Mouse (Mus musculus) hindbrain, embryonic 13.5 days (tissue): ENCODE results near the gene Anks1. TPM values are rescaled to one million over a fixed set of nuclear protein-coding genes. Genes with fewer than 3 reads are reported as not detected.
A peak's percentile ranks its signal among the peaks of the same experiment; 100 is the strongest.

Experiments used
- ATAC-seq: fragments of 200-750 bp; cut with Nextera tagmentation; 2 replicates; pipeline ENCODE4 v1.8.0; 2017; ENCODE audit warnings: moderate TSS enrichment; ENCODE audit not compliant: low FRiP score
- H3K27ac ChIP-seq: fragments of 300-500 bp; sonication (generic); 2 replicates; pipeline ENCODE4 v1.5.1; 2015; ENCODE audit warnings: inconsistent platforms, mild to moderate bottlenecking, moderate library complexity
- H3K27me3 ChIP-seq: fragments of 300-500 bp; sonication (generic); 2 replicates; pipeline ENCODE4 v1.6.1; 2015; ENCODE audit warnings: mild to moderate bottlenecking, inconsistent platforms
- H3K36me3 ChIP-seq: fragments of 300-500 bp; sonication (generic); 2 replicates; pipeline ENCODE4 v1.6.1; 2015; ENCODE audit warnings: mild to moderate bottlenecking, inconsistent platforms
- H3K4me1 ChIP-seq: fragments of 300-500 bp; sonication (generic); replicated peaks from 2 replicates; pipeline ENCODE4 v1.6.1; 2015; ENCODE audit warnings: inconsistent platforms
- H3K4me2 ChIP-seq: fragments of 300-500 bp; sonication (generic); 2 replicates; pipeline ENCODE4 v1.6.1; 2015; ENCODE audit warnings: inconsistent platforms, mild to moderate bottlenecking, moderate library complexity
- H3K4me3 ChIP-seq: fragments of 300-500 bp; sonication (generic); 2 replicates; pipeline ENCODE4 v1.5.1; 2015; ENCODE audit warnings: mild to moderate bottlenecking, inconsistent platforms
- H3K9ac ChIP-seq: fragments of 300-500 bp; sonication (generic); 2 replicates; pipeline ENCODE4 v1.6.1; 2015; ENCODE audit warnings: mild to moderate bottlenecking, inconsistent platforms
- H3K9me3 ChIP-seq: fragments of 300-500 bp; sonication (generic); 2 replicates; pipeline ENCODE4 v1.6.1; 2016; ENCODE audit warnings: inconsistent platforms
- WGBS: fragments of 180-500 bp; shearing (Covaris S2); methylation state at CpG from one replicate; pipeline ENCODE4 v1.1.7; 2015; 5-methylcytosine and 5-hydroxymethylcytosine counted together
- polyA plus RNA-seq: library from polyadenylated mRNA; unstranded; fragments of >200 nt; fragmentation: Nextera tagmentation; extraction: Ambion mirVana; gene quantifications from 2 replicates; pipeline ENCODE4 v1.2.1, GENCODE M21; 2015

Gene Anks1
- 58.6 and 75.2 TPM in 2 replicates for polyA plus RNA-seq

DNA sequence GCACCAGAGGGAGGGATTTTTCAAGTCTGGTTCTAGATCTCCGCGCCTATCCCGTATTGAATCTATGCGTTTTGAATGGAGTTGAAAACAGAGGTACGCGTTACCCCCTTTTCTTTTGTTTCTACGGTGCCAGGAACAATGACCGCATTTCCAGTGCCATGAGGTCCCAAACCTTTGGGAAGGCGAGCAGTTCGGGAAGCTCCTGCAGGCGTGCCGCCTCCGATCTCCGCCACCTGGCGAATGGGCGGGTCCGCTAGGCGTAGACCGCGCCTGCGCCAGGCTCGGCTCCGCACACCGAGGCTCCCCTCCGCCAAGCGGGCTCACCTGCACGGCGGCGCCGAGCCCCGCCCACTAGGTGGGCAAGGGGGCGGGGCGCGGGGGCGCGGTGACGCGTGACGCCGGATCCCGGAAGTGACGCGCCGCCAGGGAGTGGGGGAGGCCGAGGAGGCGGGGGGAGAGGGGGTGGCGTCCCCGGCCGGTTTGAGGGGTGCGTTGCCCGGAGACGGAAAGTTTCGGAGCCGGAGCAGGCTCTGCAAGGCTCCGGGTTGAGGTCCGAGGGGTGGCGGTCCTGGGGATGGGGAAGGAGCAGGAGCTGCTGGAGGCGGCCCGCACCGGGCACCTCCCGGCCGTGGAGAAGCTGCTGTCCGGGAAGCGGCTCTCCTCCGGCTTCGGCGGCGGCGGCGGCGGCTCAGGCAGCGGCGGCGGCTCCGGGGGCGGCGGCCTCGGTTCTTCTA lies at the start of gene Anks1:
Gene Anks1, plus strand, starts transcription at position 419 of the 734 bp plus-strand sequence.
- Histone ChIP-seq H3K4me3 (peak within 1 kb of the TSS; percentile 96), H3K27me3 (no peaks in the 10 kb centered on the region), H3K27ac (peak within 1 kb of the TSS; percentile 93), H3K4me2 (peak within 1 kb of the TSS; percentile 87), H3K9me3 (no peaks in the 10 kb centered on the region), H3K36me3 (peaks cover 14% of the 10 kb centered on the region), H3K9ac (peak within 1 kb of the TSS; percentile 93), H3K4me1 (peaks cover 58% of the 10 kb centered on the region)
- 1% methylated on average over 76 of the region's 78 CpGs for WGBS
- ATAC-seq, result peak; percentile 87

DNA sequence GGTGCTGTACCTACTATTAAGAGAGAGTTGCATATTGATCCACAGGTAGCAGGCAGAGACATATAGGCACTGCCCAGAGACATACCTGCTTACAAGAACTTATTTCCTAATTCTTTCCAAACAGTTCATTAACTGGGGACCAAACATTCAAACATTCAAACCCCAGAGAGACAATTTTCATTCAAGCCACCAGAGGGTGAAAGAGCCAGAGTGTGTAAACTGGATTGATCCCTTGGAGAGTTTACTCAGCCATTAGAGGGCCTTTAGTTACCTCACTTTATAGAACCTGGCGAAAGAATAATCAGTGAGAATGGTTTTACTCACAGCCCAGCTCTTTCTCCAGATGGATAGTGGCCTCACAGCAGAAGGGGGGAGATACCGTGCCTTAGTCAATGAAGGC lies 43.6 kb upstream of the Anks1 start:
- 87% methylated on average over 2 of the region's 2 CpGs for WGBS
- H3K9me3 ChIP-seq, result no peaks in the 10 kb centered on the region
- no peaks in the 10 kb centered on the region for H3K36me3 ChIP-seq
- H3K27me3 ChIP-seq, result no peaks in the 10 kb centered on the region
- ATAC-seq, result no peak
- H3K4me1 ChIP-seq, result peaks cover 7% of the 10 kb centered on the region; the same call in 1 of the 2 replicates
- no peak overlapping the region for H3K9ac ChIP-seq
- H3K27ac ChIP-seq, result no peak overlapping the region
- H3K4me2 ChIP-seq, result no peak overlapping the region
- no peak overlapping the region for H3K4me3 ChIP-seq

DNA sequence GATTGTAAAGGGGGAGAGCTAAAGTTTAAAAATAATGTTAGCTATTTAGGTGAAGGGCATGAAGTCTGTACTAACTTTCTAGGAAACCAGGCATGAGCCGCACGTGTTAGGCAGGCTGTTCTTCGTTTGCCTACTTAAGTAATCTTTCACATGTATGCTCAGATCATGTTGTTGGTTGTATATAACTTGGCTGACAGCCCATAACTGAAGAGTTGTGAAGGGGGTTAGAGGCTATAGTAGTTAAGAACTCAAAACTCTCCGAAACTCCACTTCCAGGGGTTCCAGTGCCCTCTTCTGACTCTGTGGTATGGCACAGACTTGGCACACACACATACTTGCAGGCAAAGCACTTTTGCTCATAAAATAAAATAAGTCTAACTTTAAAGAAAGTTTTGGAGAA lies 42.4 kb upstream of the Anks1 start:
- H3K9ac ChIP-seq, result no peak overlapping the region
- no peaks in the 10 kb centered on the region for H3K9me3 ChIP-seq
- no peak for ATAC-seq
- 0 out of 2 replicates have a peak, but pooled peaks cover 5% of the 10 kb centered on the region for H3K4me1 ChIP-seq
- no peak overlapping the region for H3K27ac ChIP-seq
- WGBS, result 89% methylated on average over 4 of the region's 4 CpGs
- H3K36me3 ChIP-seq, result no peaks in the 10 kb centered on the region
- H3K27me3 ChIP-seq, result no peaks in the 10 kb centered on the region
- H3K4me3 ChIP-seq, result no peak overlapping the region
- no peak overlapping the region for H3K4me2 ChIP-seq

DNA sequence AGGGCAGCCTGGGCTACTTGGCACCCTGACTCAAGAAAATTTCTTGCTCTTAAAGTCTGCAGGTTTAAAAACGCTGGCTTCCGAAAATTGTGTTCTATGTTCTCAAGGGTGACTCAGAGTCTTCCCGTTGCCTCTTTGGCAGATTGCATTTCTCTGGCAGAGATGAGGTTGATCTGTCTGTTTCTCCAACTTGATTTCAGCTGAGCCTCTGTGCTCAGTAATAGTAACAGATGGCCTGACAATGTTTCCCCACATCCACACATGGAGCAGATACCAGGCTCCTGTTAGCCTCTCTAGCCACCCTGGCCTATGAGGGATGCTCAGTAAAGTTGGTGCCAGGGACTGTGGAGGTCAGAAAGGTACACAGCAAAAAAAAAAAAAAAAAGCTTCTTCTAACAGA lies 37.3 kb upstream of the Anks1 start:
- H3K9ac ChIP-seq, result no peak overlapping the region
- ATAC-seq, result no peak
- WGBS, result 93% methylated on average over 3 of the region's 3 CpGs

DNA sequence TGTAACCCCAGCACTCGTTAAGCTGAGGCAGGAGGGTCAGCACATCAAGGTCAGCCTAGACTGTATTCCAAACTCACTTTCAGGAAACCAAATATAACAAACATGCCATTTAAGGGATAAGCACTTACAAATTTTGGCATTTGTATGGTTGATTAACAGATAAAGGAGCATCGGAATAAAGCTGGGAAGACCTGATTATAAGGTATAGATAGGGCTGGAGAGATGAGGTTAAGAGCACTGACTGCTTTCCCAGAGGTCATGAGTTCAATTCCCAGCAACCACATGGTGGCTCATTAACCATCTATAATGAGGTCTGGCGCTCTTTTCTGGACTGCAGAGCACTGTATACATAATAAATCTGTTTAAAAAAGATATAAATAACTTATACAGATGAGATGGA lies 35.5 kb upstream of the Anks1 start:
- no peak overlapping the region for H3K4me3 ChIP-seq
- H3K27me3 ChIP-seq, result no peaks in the 10 kb centered on the region
- H3K4me1 ChIP-seq, result no peaks in the 10 kb centered on the region
- no peaks in the 10 kb centered on the region for H3K9me3 ChIP-seq
- no peak for ATAC-seq
- H3K27ac ChIP-seq, result no peak overlapping the region
- peaks cover 4% of the 10 kb centered on the region for H3K36me3 ChIP-seq
- H3K9ac ChIP-seq, result peak overlapping the region; percentile 29; the same call in 1 of the 2 replicates
- WGBS, result 74% methylated on average over 3 of the region's 3 CpGs
- H3K4me2 ChIP-seq, result no peak overlapping the region

More for the DNA sequence above, 37.3 kb upstream of the Anks1 start:
- no peaks in the 10 kb centered on the region for H3K36me3 ChIP-seq
- H3K4me1 ChIP-seq, result 0 out of 2 replicates have a peak, but pooled peaks cover 4% of the 10 kb centered on the region
- H3K4me3 ChIP-seq, result no peak overlapping the region
- no peak overlapping the region for H3K27ac ChIP-seq
- no peaks in the 10 kb centered on the region for H3K9me3 ChIP-seq
- no peaks in the 10 kb centered on the region for H3K27me3 ChIP-seq
- H3K4me2 ChIP-seq, result no peak overlapping the region

DNA sequence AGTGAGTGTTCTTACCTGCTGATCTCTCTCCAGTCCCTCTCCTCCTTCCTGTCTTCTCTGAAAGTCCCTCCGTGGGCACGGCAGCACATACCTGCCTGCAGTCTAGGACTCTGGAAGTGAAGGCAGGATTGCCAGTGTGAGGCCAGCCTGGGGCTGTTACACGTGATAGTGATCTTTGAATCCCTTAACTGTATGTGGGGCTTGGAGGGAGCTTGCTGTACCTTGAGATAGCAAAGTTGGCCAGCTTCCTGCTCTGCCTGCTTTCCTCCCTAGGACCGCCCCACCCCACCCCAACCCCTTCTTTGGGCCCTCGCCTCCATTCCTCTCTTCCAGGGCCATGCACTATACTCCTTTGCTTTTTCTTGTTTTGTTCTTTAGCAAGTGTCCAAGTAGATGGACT lies 34.6 kb upstream of the Anks1 start:
- Histone ChIP-seq H3K4me3 (no peak overlapping the region), H3K4me2 (no peak overlapping the region), H3K4me1 (no peaks in the 10 kb centered on the region), H3K27me3 (no peaks in the 10 kb centered on the region), H3K27ac (no peak overlapping the region), H3K36me3 (peaks cover 13% of the 10 kb centered on the region), H3K9ac (no peak overlapping the region), H3K9me3 (no peaks in the 10 kb centered on the region)
- ATAC-seq, result no peak
- WGBS, result 76% methylated on average over 5 of the region's 5 CpGs

DNA sequence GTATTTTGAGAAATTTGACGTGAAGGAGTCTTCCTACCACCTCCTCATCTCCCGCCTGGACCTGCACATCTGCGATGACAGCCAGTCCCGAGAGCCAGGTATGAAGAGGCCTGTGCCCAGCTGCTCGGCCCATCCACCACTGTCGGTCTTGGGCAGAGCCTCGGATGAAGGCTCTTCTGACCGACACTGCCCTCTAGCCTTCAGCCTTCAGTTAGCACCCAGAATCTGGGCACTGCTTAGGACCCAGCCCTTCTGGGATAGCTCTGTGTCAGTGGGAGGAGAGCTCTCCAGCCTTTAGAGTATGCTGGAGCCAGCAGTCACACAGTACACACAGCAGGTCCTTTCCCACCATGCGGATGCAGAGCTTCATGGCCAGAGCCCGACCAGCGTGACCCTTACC lies 27.6 kb upstream of the Anks1 start:
- 67% methylated on average over 11 of the region's 11 CpGs for WGBS
- no peak overlapping the region for H3K27ac ChIP-seq
- H3K4me3 ChIP-seq, result no peak overlapping the region
- peaks cover 75% of the 10 kb centered on the region for H3K36me3 ChIP-seq
- no peak overlapping the region for H3K9ac ChIP-seq
- no peak for ATAC-seq
- H3K9me3 ChIP-seq, result no peaks in the 10 kb centered on the region
- no peaks in the 10 kb centered on the region for H3K4me1 ChIP-seq
- no peaks in the 10 kb centered on the region for H3K27me3 ChIP-seq
- no peak overlapping the region for H3K4me2 ChIP-seq

DNA sequence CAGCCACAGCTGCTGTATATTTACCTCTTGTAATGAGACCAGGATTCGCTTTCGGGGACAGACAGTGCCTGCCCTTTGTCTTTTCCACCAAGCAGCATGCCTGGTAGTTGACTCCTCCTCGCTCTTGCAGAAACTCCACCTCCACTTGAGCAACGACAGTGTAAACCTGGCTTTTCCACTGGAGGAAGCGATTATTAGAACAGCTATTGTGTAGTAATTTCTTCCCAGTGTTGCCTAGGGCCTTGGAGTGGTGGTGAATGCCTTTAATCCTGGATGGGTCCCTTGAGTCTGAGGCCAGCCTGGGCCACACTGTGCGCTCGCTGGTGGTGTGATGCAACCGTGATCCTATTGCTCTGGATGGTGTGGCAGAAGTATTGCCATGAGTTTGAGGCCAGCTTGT lies 26.0 kb upstream of the Anks1 start:
- no peak overlapping the region for H3K4me2 ChIP-seq
- no peak for ATAC-seq
- no peak overlapping the region for H3K4me3 ChIP-seq
- no peaks in the 10 kb centered on the region for H3K27me3 ChIP-seq
- H3K9ac ChIP-seq, result no peak overlapping the region
- H3K36me3 ChIP-seq, result peaks cover 91% of the 10 kb centered on the region
- 90% methylated on average over 8 of the region's 8 CpGs for WGBS
- H3K27ac ChIP-seq, result no peak overlapping the region
- no peaks in the 10 kb centered on the region for H3K9me3 ChIP-seq
- no peaks in the 10 kb centered on the region for H3K4me1 ChIP-seq

DNA sequence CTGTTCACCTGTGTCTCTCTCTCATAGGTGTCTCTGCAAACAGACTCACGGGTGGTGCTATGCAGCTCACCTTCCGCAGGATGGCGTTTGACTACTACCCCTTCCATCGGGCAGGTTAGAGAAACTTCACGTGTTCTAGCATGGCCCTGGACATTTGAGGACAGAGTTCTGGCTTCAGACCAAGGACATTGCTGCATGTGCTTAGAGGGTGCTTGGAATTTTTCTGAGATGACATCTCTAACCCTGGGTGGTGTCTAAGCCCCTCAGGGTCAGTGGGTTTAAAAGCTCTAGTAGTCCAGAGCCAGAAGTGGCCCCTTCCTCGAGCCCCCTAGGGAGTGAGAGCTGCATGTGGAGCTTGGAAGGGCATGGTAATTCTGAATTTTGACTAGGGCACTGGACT lies 25.1 kb upstream of the Anks1 start:
- H3K4me3 ChIP-seq, result no peak overlapping the region
- no peaks in the 10 kb centered on the region for H3K9me3 ChIP-seq
- H3K4me2 ChIP-seq, result no peak overlapping the region
- no peaks in the 10 kb centered on the region for H3K4me1 ChIP-seq
- H3K27ac ChIP-seq, result no peak overlapping the region
- no peak for ATAC-seq
- no peaks in the 10 kb centered on the region for H3K27me3 ChIP-seq
- peaks cover 88% of the 10 kb centered on the region for H3K36me3 ChIP-seq
- WGBS, result 94% methylated on average over 6 of the region's 6 CpGs
- H3K9ac ChIP-seq, result no peak overlapping the region

DNA sequence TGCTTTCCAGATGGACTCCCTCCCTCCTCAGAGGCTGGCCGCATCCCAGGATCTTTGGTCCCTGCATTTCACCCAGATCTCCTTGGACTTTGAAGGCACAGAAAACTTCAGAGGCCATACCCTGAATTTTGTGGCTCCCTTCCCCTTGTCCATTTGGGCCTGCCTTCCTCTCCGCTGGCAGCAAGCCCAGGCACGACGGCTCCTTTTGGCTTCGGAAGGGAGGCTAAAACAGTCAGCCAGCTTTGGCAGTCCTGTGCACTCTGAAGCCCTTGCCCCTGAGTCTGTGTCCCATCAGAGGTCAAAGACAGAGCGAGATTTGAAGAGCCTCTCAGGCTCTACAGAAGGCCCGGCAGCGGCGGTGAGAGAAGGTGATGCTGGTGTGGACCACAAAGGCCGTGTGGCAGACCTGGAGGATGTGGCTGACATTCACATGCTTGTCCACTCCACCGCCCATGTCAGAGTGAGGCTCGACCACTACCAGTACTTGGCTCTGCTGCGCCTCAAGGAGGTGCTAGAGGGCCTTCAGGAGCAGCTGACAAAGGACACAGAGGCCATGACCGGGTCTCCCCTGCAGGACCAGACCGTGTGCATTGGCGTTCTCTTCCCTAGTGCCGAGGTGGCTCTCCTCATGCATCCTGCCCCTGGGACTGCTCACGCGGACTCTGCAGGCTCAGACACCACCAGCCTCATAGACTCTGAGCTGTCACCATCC lies 22.5 kb upstream of the Anks1 start:
- no peak for ATAC-seq
- Histone ChIP-seq H3K9ac (no peak overlapping the region), H3K27ac (no peak overlapping the region), H3K9me3 (no peaks in the 10 kb centered on the region), H3K27me3 (no peaks in the 10 kb centered on the region), H3K36me3 (peaks cover 88% of the 10 kb centered on the region), H3K4me3 (no peak overlapping the region), H3K4me2 (no peak overlapping the region), H3K4me1 (no peaks in the 10 kb centered on the region)
- WGBS, result 85% methylated on average over 19 of the region's 19 CpGs

DNA sequence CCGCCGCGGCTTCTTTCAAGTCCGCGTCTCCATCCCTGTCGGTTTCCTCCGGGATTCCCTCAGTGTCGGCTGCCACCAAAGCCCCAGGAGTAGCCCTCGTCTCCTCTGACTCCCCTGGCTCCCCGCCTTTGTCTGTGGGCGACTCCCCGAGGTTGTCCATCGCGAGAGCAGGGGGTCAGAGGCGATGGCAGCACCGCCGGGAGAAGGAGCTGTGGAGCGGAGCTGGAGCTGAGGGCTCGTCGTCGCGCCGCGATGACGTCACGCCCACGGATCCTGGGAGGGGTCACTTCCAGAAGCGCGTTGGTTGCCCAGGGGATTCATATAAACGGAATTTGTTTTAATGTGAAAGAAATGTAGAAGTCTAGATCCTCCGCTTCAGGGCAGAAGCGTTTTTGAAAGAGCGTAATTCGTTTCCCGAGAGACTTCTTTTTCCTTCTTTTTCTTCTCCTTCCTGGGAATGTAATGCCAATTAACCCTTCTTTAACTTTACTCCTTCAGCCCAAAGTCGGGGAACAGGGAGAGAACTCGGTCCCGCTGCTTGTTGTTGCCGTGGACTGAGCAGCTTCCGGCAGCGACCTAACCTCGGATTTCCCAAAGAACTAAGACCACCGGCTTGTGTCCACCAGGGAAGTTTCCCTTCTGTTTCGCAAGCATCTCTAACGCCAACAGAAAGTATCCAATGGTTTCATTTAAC lies 1.4 kb upstream of the Anks1 start:
- Histone ChIP-seq H3K27me3 (no peaks in the 10 kb centered on the region), H3K27ac (peak overlapping the region; percentile 78), H3K4me2 (peak overlapping the region; percentile 87), H3K4me1 (peaks cover 58% of the 10 kb centered on the region), H3K9me3 (no peaks in the 10 kb centered on the region), H3K36me3 (peaks cover 19% of the 10 kb centered on the region), H3K9ac (peak overlapping the region; percentile 93), H3K4me3 (peak overlapping the region; percentile 96)
- 0 out of 2 replicates have a peak, but pooled peaks have one; percentile 33 for ATAC-seq
- WGBS, result under 1% methylated on average over 45 of the region's 45 CpGs

DNA sequence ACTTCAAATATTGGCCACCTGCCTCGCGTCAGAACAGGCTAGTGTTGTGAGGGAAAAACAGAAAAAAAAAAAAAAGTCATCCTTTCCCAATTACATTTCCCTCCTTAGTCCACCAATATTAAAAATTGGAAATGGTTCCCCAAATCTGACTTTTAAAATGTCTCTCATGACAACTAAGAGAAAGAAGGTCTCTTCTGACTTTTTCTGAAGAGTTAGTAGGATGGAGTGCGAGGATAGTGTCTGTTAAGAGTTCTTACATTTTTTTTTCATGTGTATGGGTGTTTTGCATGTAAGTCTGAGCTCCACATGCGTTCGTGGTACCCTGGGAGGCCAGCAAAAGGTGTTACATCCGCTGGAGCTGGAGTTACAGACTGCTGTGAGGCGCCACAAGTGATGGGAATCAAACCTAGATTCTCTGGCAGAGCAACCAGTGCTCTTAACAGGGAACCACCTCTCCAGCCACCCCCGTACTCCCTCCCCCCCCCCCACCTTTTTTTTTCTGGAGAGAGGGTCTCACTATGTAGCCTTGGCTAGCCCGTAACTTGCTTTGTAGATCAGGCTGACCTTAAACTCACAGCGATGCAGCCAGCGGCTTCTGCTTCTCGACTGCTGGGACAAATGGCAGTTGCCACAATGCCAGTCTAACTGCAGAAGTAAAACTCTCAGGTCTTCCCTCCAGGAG lies 759 bp upstream of the Anks1 start:
- Histone ChIP-seq H3K27me3 (no peaks in the 10 kb centered on the region), H3K4me1 (peaks cover 58% of the 10 kb centered on the region), H3K27ac (peak overlapping the region; percentile 93), H3K36me3 (peaks cover 14% of the 10 kb centered on the region), H3K4me2 (peak overlapping the region; percentile 87), H3K9ac (peak overlapping the region; percentile 93), H3K4me3 (peak overlapping the region; percentile 96), H3K9me3 (no peaks in the 10 kb centered on the region)
- WGBS, result under 1% methylated on average over 12 of the region's 12 CpGs
- no peak; the same call in 1 of the 2 replicates for ATAC-seq
